Mouse (Mus musculus) forebrain, postnatal 0 days (tissue): ENCODE measurements around the gene Arf5. TPM values are rescaled to one million over a fixed set of nuclear protein-coding genes. Genes with fewer than 3 reads are reported as not detected.

Experiments
- ATAC-seq: fragments of 200-750 bp; cut with Nextera tagmentation; 2 replicates; pipeline ENCODE4 v1.8.0; 2017; ENCODE audit warnings: mild to moderate bottlenecking, moderate library complexity
- DNase-seq: peaks from one replicate; pipeline ENCODE4 v3.0.0-alpha.2; 2015
- H3K27ac ChIP-seq: fragments of 300-500 bp; sonication (generic); 2 replicates; pipeline ENCODE4 v1.5.1; 2014; ENCODE audit warnings: low read depth, mild to moderate bottlenecking, antibody characterized with exemption, low read length, moderate library complexity, mixed read lengths
- H3K27me3 ChIP-seq: fragments of 300-500 bp; sonication (generic); 2 replicates; pipeline ENCODE4 v1.6.1; 2014; ENCODE audit warnings: mild to moderate bottlenecking, low read length, mixed read lengths; ENCODE audit not compliant: insufficient read depth
- H3K36me3 ChIP-seq: fragments of 300-500 bp; sonication (generic); 2 replicates; pipeline ENCODE4 v1.6.1; 2014; ENCODE audit warnings: mild to moderate bottlenecking, moderate library complexity; ENCODE audit not compliant: insufficient read depth
- H3K4me1 ChIP-seq: fragments of 300-500 bp; sonication (generic); 2 replicates; pipeline ENCODE4 v1.6.1; 2014; ENCODE audit warnings: antibody characterized with exemption; ENCODE audit not compliant: insufficient read depth
- H3K4me2 ChIP-seq: fragments of 300-500 bp; sonication (generic); 2 replicates; pipeline ENCODE4 v1.6.1; 2014; ENCODE audit warnings: low read depth, mild to moderate bottlenecking, moderate library complexity
- H3K4me3 ChIP-seq: fragments of 300-500 bp; sonication (generic); 2 replicates; pipeline ENCODE4 v1.5.1; 2014; ENCODE audit warnings: low read depth, low read length, mixed read lengths
- H3K9ac ChIP-seq: fragments of 300-500 bp; sonication (generic); 2 replicates; pipeline ENCODE4 v1.6.1; 2014; ENCODE audit warnings: mild to moderate bottlenecking
- H3K9me3 ChIP-seq: fragments of 300-500 bp; sonication (generic); 2 replicates; pipeline ENCODE4 v1.6.1; 2016; ENCODE audit warnings: low read length
- CTCF ChIP-seq: sonication (generic); IDR thresholded peaks from 2 replicates; pipeline ENCODE4 v1.5.1; 2016; ENCODE audit warnings: antibody characterized with exemption, control low read depth, low read depth
- WGBS: fragments of 180-500 bp; shearing (Covaris S2); extraction: QIAGEN DNeasy Blood & Tissue Kit; methylation state at CpG from one replicate; pipeline ENCODE4 v1.1.7; 2014; 5-methylcytosine and 5-hydroxymethylcytosine counted together
- polyA plus RNA-seq: library from polyadenylated mRNA; unstranded; fragments of >200 nt; fragmentation: Nextera tagmentation; extraction: Ambion mirVana; gene quantifications from 2 replicates; pipeline ENCODE4 v1.2.1, GENCODE M21; 2015
- total RNA-seq: library from RNA; depleted of rRNA; stranded (reverse); fragments of >200 nt; gene quantifications from 2 replicates; pipeline ENCODE4 v1.2.3, GENCODE M21; 2014

Gene Arf5
- total and polyA plus RNA-seq, 2 experiments from 2014 or later, result 292 to 536 TPM

GRCm38 (mm10) chr6:28397681-28398203 lies 25.6 kb upstream of the Arf5 start, which contains the start of gene Zfp800:
TSS of gene Zfp800 (minus strand) at chr6:28398005.
- no peak for TF ChIP-seq CTCF
- peak within 1 kb of the TSS; percentile 56 for H3K9ac ChIP-seq
- peak within 1 kb of the TSS; percentile 45 for H3K4me3 ChIP-seq
- ATAC-seq (peak; percentile 60), DNase-seq (peak; percentile 54)
- H3K36me3 ChIP-seq, result no peaks in the 10 kb centered on the region
- no peaks in the 10 kb centered on the region for H3K27me3 ChIP-seq
- H3K9me3 ChIP-seq, result no peaks in the 10 kb centered on the region
- peak within 1 kb of the TSS; percentile 40; the same call in 1 of the 2 replicates for H3K27ac ChIP-seq
- peaks cover 10% of the 10 kb centered on the region; the same call in 1 of the 2 replicates for H3K4me1 ChIP-seq
- 2% methylated on average over 33 of the region's 33 CpGs for WGBS
- peak within 1 kb of the TSS; percentile 89 for H3K4me2 ChIP-seq

- Histone ChIP-seq H3K9ac (no peak overlapping the region), H3K4me1 (peaks cover 10% of the 10 kb centered on the region; the same call in 1 of the 2 replicates), H3K4me2 (no peak overlapping the region), H3K9me3 (no peaks in the 10 kb centered on the region), H3K27ac (no peak overlapping the region), H3K4me3 (no peak overlapping the region), H3K27me3 (no peaks in the 10 kb centered on the region), H3K36me3 (no peaks in the 10 kb centered on the region)
- ATAC-seq, result no peak
- DNase-seq, result no peak
- WGBS, result 80% methylated on average over 3 of the region's 3 CpGs
- TF ChIP-seq CTCF, result peak; percentile 41
Measured at GRCm38 (mm10) chr6:28398726-28399125, 24.6 kb upstream of the Arf5 start.

DNA sequence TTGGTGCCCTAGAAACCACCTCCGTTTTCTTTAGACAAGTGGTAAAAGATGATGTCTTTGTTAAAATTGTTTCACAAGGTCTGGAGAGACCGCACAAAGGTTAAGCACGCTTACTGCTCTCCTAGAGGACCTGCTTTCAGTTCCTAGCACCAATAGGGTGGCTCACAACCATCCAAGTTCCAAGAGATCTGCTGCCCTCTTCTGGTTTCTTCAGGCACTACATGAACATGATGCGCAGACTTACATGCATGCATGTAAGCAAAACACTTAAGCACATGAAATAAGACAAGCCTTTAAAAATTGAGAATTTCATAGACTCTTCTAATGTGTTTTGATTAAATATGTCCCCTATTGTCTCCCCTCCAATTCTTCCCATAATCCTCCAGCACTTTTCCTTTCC lies 23.6 kb upstream of the Arf5 start:
- Histone ChIP-seq H3K36me3 (no peaks in the 10 kb centered on the region), H3K9me3 (no peaks in the 10 kb centered on the region), H3K4me2 (no peak overlapping the region), H3K4me1 (peaks cover 10% of the 10 kb centered on the region; the same call in 1 of the 2 replicates), H3K4me3 (no peak overlapping the region), H3K9ac (no peak overlapping the region), H3K27me3 (no peaks in the 10 kb centered on the region), H3K27ac (no peak overlapping the region)
- ATAC-seq (no peak), DNase-seq (no peak)
- 95% methylated on average over 4 of the region's 4 CpGs for WGBS
- peak; percentile 39 for TF ChIP-seq CTCF

- Histone ChIP-seq H3K4me3 (no peak overlapping the region), H3K9me3 (no peaks in the 10 kb centered on the region), H3K36me3 (no peaks in the 10 kb centered on the region), H3K27me3 (no peaks in the 10 kb centered on the region), H3K9ac (no peak overlapping the region), H3K4me1 (no peaks in the 10 kb centered on the region), H3K27ac (no peak overlapping the region), H3K4me2 (no peak overlapping the region)
- DNase-seq (no peak), ATAC-seq (no peak)
- no peak for TF ChIP-seq CTCF
- 92% methylated on average over 9 of the region's 9 CpGs for WGBS
Measured at GRCm38 (mm10) chr6:28410053-28410452, 13.3 kb upstream of the Arf5 start.

GRCm38 (mm10) chr6:28411236-28411635 lies 12.1 kb upstream of the Arf5 start:
- TF ChIP-seq CTCF, result no peak
- H3K9me3 ChIP-seq, result no peaks in the 10 kb centered on the region
- no peak overlapping the region for H3K4me3 ChIP-seq
- H3K27ac ChIP-seq, result no peak overlapping the region
- WGBS, result 72% methylated on average over 2 of the region's 2 CpGs
- ATAC-seq (no peak), DNase-seq (no peak)
- no peaks in the 10 kb centered on the region for H3K27me3 ChIP-seq
- H3K4me1 ChIP-seq, result no peaks in the 10 kb centered on the region
- H3K4me2 ChIP-seq, result no peak overlapping the region
- H3K9ac ChIP-seq, result no peak overlapping the region
- H3K36me3 ChIP-seq, result peaks cover 10% of the 10 kb centered on the region

DNA sequence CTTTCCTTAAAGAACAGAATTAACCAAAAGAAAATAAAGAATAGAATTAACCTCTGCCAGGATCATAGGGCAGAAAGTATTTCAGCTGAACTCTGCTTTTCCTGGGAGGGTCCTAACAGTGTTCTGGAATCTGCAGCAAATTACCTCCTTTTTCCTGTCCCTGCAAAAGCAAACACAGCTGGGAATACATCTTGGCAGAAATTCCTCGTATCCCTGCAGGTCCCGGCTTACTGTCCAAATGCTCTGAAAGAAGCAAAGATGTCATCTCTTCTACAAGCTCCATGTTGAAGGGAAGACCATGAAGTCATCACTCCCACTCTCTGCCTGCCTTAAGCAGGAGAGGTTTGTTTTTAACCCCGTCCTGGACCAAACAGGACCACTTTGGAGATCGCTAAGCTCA lies 6.4 kb upstream of the Arf5 start:
- Histone ChIP-seq H3K27me3 (no peaks in the 10 kb centered on the region), H3K4me1 (peaks cover 19% of the 10 kb centered on the region), H3K9ac (no peak overlapping the region), H3K27ac (no peak overlapping the region), H3K36me3 (peaks cover 32% of the 10 kb centered on the region), H3K4me3 (no peak overlapping the region), H3K4me2 (no peak overlapping the region), H3K9me3 (no peaks in the 10 kb centered on the region)
- ATAC-seq, result no peak
- WGBS, result 79% methylated on average over 4 of the region's 4 CpGs
- DNase-seq, result no peak
- TF ChIP-seq CTCF, result no peak

- DNase-seq (peak; percentile 17), ATAC-seq (no peak)
- Histone ChIP-seq H3K36me3 (peaks cover 32% of the 10 kb centered on the region), H3K27ac (no peak overlapping the region), H3K9ac (no peak overlapping the region), H3K4me3 (no peak overlapping the region), H3K4me1 (peaks cover 22% of the 10 kb centered on the region), H3K9me3 (no peaks in the 10 kb centered on the region), H3K27me3 (no peaks in the 10 kb centered on the region), H3K4me2 (no peak overlapping the region)
- WGBS, result 75% methylated on average over 14 of the region's 14 CpGs
- 0 out of 2 replicates have a peak, but pooled peaks have one; percentile 5 for TF ChIP-seq CTCF
Measured at GRCm38 (mm10) chr6:28418449-28418848, 4.9 kb upstream of the Arf5 start.
